Mouse (Mus musculus): ENCODE results near the gene Nop14. TPM values are rescaled to one million over a fixed set of nuclear protein-coding genes. Genes with fewer than 3 reads are reported as not detected.
A peak's percentile ranks its signal among the peaks of the same experiment; 100 is the strongest.
"Not testable (repeated sequence)": the region's sequence is repeated elsewhere in the genome, so short reads cannot be mapped to it uniquely, and the experiment has no call there.

Nop14 gene
- polyA plus RNA-seq, 1 experiment from 2014 or later: 19.2 TPM

- no peak for ATAC-seq (ENCODE audit: insufficient number of reproducible peaks, low FRiP score)
- H3K27ac ChIP-seq (ENCODE audit: poor library complexity, severe bottlenecking): no peak overlapping the region
These were observed 50.0 kb downstream of the Nop14 start for GRCm38 (mm10) chr5:34609966-34610365.

GRCm38 (mm10) chr5:34608226-34608625 is 51.7 kb downstream of the Nop14 start:
- H3K4me3 ChIP-seq: no peak overlapping the region
- ATAC-seq (ENCODE audit: insufficient number of reproducible peaks, low FRiP score): no peak

More at GRCm38 (mm10) chr5:34609966-34610365, 50.0 kb downstream of the Nop14 start:
- Histone ChIP-seq H3K27me3 (replicated peaks) (no peaks in the 10 kb centered on the region), H3K36me3 (peaks cover 78% of the 10 kb centered on the region), H3K4me2 (no peak overlapping the region), H3K4me1 (replicated peaks) (peaks cover 5% of the 10 kb centered on the region), H3K9ac (no peak overlapping the region), H3K9me3 (replicated peaks) (no peaks in the 10 kb centered on the region), H3K4me3 (no peak overlapping the region)
- WGBS: 84% methylated on average over 4 of the region's 4 CpGs

GRCm38 (mm10) chr5:34607100-34607880 is 52.7 kb downstream of the Nop14 start:
- Histone ChIP-seq H3K9me3 (replicated peaks) (no peaks in the 10 kb centered on the region), H3K27me3 (replicated peaks) (no peaks in the 10 kb centered on the region), H3K27ac (ENCODE audit: poor library complexity, severe bottlenecking) (no peak overlapping the region), H3K9ac (no peak overlapping the region), H3K4me3 (no peak overlapping the region), H3K4me1 (replicated peaks) (peaks cover 5% of the 10 kb centered on the region), H3K4me2 (no peak overlapping the region), H3K36me3 (peaks cover 72% of the 10 kb centered on the region)
- WGBS: 85% methylated on average over 8 of the region's 8 CpGs
- no peak for ATAC-seq (ENCODE audit: insufficient number of reproducible peaks, low FRiP score)

More at GRCm38 (mm10) chr5:34608226-34608625, 51.7 kb downstream of the Nop14 start:
- H3K4me2 ChIP-seq: no peak overlapping the region
- H3K27me3 ChIP-seq (replicated peaks): no peaks in the 10 kb centered on the region
- no peak overlapping the region for H3K9ac ChIP-seq
- 51% methylated on average over 3 of the region's 3 CpGs for WGBS
- no peak overlapping the region for H3K27ac ChIP-seq (ENCODE audit: poor library complexity, severe bottlenecking)
- peaks cover 70% of the 10 kb centered on the region for H3K36me3 ChIP-seq
- H3K9me3 ChIP-seq (replicated peaks): no peaks in the 10 kb centered on the region
- H3K4me1 ChIP-seq (replicated peaks): peaks cover 5% of the 10 kb centered on the region

GRCm38 (mm10) chr5:34604576-34604975 is 55.4 kb downstream of the Nop14 start:
- Histone ChIP-seq H3K4me1 (replicated peaks) (peaks cover 5% of the 10 kb centered on the region), H3K27me3 (replicated peaks) (no peaks in the 10 kb centered on the region), H3K4me3 (no peak overlapping the region), H3K9ac (no peak overlapping the region), H3K4me2 (no peak overlapping the region), H3K9me3 (replicated peaks) (no peaks in the 10 kb centered on the region), H3K36me3 (peaks cover 64% of the 10 kb centered on the region), H3K27ac (ENCODE audit: poor library complexity, severe bottlenecking) (no peak overlapping the region)
- ATAC-seq (ENCODE audit: insufficient number of reproducible peaks, low FRiP score): no peak
- WGBS: 84% methylated on average over 5 of the region's 5 CpGs

- WGBS: 93% methylated on average over 9 of the region's 9 CpGs
- Histone ChIP-seq H3K9ac (no peak overlapping the region), H3K27me3 (replicated peaks) (no peaks in the 10 kb centered on the region), H3K4me3 (no peak overlapping the region), H3K4me2 (no peak overlapping the region), H3K36me3 (peaks cover 20% of the 10 kb centered on the region), H3K9me3 (replicated peaks) (no peaks in the 10 kb centered on the region), H3K4me1 (replicated peaks) (peaks cover 17% of the 10 kb centered on the region), H3K27ac (ENCODE audit: poor library complexity, severe bottlenecking) (no peak overlapping the region)
- ATAC-seq (ENCODE audit: insufficient number of reproducible peaks, low FRiP score): no peak
These were observed 66.7 kb downstream of the Nop14 start for GRCm38 (mm10) chr5:34593202-34593727.

GRCm38 (mm10) chr5:34592666-34593065 is 67.3 kb downstream of the Nop14 start:
- ATAC-seq (ENCODE audit: insufficient number of reproducible peaks, low FRiP score): no peak
- Histone ChIP-seq H3K27me3 (replicated peaks) (no peaks in the 10 kb centered on the region), H3K9me3 (replicated peaks) (no peaks in the 10 kb centered on the region), H3K4me1 (replicated peaks) (peaks cover 17% of the 10 kb centered on the region), H3K4me2 (no peak overlapping the region), H3K4me3 (no peak overlapping the region), H3K9ac (no peak overlapping the region), H3K27ac (ENCODE audit: poor library complexity, severe bottlenecking) (no peak overlapping the region), H3K36me3 (peaks cover 14% of the 10 kb centered on the region)
- WGBS: 93% methylated on average over 6 of the region's 6 CpGs

- ATAC-seq (ENCODE audit: insufficient number of reproducible peaks, low FRiP score): not testable (repeated sequence)
- H3K36me3 ChIP-seq: peaks cover 12% of the 10 kb centered on the region
- WGBS: 81% methylated on average over 5 of the region's 5 CpGs
These were observed 67.7 kb downstream of the Nop14 start for GRCm38 (mm10) chr5:34592224-34592623.

GRCm38 (mm10) chr5:34591388-34592004 is 68.5 kb downstream of the Nop14 start:
- WGBS: 84% methylated on average over 5 of the region's 5 CpGs
- no peak overlapping the region for H3K4me3 ChIP-seq
- H3K27me3 ChIP-seq (replicated peaks): no peaks in the 10 kb centered on the region
- no peak overlapping the region for H3K9ac ChIP-seq
- H3K9me3 ChIP-seq (replicated peaks): no peaks in the 10 kb centered on the region
- H3K27ac ChIP-seq (ENCODE audit: poor library complexity, severe bottlenecking): no peak overlapping the region
- peaks cover 22% of the 10 kb centered on the region for H3K4me1 ChIP-seq (replicated peaks)
- no peak for ATAC-seq (ENCODE audit: insufficient number of reproducible peaks, low FRiP score)
- H3K4me2 ChIP-seq: no peak overlapping the region
- peaks cover 12% of the 10 kb centered on the region for H3K36me3 ChIP-seq

More at GRCm38 (mm10) chr5:34592224-34592623, 67.7 kb downstream of the Nop14 start:
- H3K9me3 ChIP-seq (replicated peaks); H3K4me2 ChIP-seq; H3K4me3 ChIP-seq; H3K27ac ChIP-seq (ENCODE audit: poor library complexity, severe bottlenecking); H3K9ac ChIP-seq; H3K27me3 ChIP-seq (replicated peaks): not testable (repeated sequence)
- H3K4me1 ChIP-seq (replicated peaks): peaks cover 18% of the 10 kb centered on the region

GRCm38 (mm10) chr5:34590702-34591101 is 69.2 kb downstream of the Nop14 start:
- 81% methylated on average over 4 of the region's 4 CpGs for WGBS
- no peak for ATAC-seq (ENCODE audit: insufficient number of reproducible peaks, low FRiP score)
- H3K4me3 ChIP-seq: no peak overlapping the region
- H3K9ac ChIP-seq: no peak overlapping the region
- no peak overlapping the region for H3K27ac ChIP-seq (ENCODE audit: poor library complexity, severe bottlenecking)
- H3K4me1 ChIP-seq (replicated peaks): peaks cover 22% of the 10 kb centered on the region
- H3K9me3 ChIP-seq (replicated peaks): no peaks in the 10 kb centered on the region
- H3K4me2 ChIP-seq: no peak overlapping the region
- H3K27me3 ChIP-seq (replicated peaks): no peaks in the 10 kb centered on the region
- H3K36me3 ChIP-seq: peaks cover 12% of the 10 kb centered on the region

GRCm38 (mm10) chr5:34590059-34590458 is 69.9 kb downstream of the Nop14 start:
- Histone ChIP-seq H3K4me3 (no peak overlapping the region), H3K4me2 (no peak overlapping the region), H3K9me3 (replicated peaks) (no peaks in the 10 kb centered on the region), H3K27me3 (replicated peaks) (no peaks in the 10 kb centered on the region), H3K36me3 (peaks cover 12% of the 10 kb centered on the region), H3K9ac (0 out of 2 replicates have a peak overlapping the region, but pooled peaks have one; percentile 35), H3K4me1 (replicated peaks) (peaks cover 22% of the 10 kb centered on the region), H3K27ac (ENCODE audit: poor library complexity, severe bottlenecking) (no peak overlapping the region)
- no peak for ATAC-seq (ENCODE audit: insufficient number of reproducible peaks, low FRiP score)
- 34% methylated on average over 5 of the region's 5 CpGs for WGBS

Data from heart, embryonic 12.5 days (tissue).